Mouse (Mus musculus) c-Kit-positive CD71-positive TER-119-negative erythroid progenitor cells, embryonic 14.5 days (primary cell): ENCODE measurements at regions not wholly inside any gene's neighbourhood (a gene's known extent, or its start where the extent isn't known, plus 50 kb on each side); places are given as distances from the start of the nearest gene placed in this dataset.

Source experiments
- DNase-seq: peaks from one replicate; pipeline ENCODE4 v3.0.0-alpha.2; 2013; ENCODE audit warnings: low read depth

DNA sequence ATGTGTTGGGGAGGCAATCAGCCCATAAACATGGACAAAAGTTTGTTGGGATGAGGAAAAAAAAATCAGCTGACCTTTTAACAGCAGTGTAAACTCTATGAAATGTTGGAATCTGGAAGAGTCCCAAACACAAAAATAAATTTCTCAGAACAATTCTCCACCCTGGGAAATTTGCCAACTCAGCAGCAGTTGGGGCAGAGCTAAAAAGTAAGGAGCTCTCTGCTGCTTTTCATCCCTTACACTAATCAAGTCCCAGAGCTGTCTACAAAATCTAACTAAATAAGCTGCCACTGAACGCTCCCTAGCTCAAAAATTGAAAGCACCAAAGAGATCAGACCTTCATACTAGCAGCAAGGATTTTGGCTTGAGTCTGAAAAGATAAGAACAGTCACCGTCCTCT is 176.6 kb upstream of the Egflam start:
- no peak for DNase-seq

DNA sequence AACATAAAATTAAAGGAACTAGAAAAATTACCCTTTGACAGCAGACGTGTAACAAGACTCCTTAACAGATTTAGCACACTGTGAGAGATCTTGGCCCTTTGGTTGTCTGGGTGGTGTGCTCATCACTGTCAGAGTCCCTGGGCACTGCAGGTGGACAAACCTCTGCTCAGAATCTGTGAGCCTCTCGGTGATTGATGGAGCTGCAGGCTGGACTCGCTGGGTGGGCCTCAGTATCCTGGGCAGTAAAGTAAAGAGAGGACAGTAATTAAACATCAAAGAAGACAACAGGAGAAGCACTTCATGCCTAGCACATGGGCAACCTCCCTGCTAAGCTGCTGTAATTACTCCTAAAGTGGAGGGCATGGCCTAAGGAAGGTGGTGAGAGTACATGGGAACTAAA is 180.2 kb upstream of the Egflam start:
- DNase-seq, result no peak

DNA sequence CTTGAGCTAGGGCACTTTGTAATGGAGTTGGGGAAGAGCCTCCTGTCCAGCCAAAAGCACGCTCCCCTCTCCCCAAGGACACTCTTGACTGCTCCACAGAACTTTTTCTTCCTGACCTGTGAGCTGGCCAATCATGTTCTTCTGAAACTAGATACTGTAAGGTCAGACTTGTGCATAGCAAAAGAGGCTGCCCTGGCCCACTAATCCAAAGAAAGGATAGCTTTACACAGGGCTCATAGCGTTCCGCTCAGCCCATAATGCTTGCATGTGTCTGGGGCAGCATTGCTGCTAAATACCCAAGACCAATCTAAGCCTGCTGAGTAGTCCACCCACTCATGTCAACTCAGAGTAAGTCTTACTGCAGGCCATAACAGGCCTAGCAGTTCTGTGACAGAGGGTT is 189.0 kb upstream of the Egflam start:
- DNase-seq, result no peak

DNA sequence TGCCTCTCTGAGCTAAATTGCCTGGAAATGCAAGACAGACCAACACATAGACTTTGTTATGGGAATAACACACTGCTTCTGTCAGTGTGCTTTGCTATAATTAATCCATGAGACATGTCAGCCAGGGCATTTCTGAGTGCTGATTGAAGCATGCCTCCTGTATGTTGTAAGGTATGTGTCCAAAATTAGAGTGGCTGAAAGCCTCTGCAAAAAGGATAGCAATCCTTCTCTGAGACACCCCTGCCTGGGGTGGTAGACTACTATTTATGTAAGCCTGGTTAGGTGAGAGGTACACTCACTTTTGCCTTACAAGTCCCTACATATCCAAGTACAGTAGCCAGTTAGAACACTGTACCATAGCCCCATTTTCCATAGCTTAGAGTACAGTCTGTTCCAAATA is 193.3 kb upstream of the Egflam start:
- DNase-seq, result no peak

DNA sequence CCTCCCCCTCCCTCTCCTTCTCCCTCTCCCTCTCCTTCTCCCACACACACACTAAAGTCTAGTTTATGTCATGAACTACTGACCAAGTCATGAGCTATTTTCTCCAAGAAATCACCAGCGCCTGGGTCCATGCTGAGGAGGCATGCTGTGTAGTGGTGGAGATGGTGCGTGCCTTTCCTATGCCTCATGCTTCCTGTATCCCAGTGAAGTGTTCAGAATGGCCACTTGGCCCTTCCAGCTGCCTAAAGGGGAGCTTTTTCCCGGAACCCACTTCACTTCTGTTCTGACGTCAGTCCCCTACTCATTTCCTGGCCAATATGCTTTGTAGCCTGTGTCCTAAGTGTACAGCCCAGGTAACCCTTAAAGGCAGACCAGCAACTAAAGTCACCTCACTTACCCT is 199.1 kb upstream of the Egflam start:
- no peak for DNase-seq

DNA sequence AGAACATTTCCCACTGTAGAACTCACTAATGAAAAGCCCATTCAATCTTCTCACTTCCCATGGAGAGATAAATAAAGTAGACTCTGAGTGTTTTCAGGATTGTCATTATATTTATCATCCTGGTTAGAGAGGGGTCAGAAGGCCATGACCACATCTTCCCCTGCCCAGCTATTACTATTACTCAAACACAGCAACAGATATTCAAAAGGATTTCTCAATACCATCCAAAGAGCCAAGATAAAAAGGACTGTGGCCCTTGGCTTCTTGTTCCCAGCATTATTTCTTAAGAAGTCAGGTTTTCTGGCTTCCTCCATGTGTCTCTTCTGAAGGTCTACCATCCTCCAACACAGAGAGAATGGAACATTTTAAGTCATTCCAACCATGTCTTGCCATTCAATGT is 199.6 kb upstream of the Egflam start:
- no peak for DNase-seq

DNA sequence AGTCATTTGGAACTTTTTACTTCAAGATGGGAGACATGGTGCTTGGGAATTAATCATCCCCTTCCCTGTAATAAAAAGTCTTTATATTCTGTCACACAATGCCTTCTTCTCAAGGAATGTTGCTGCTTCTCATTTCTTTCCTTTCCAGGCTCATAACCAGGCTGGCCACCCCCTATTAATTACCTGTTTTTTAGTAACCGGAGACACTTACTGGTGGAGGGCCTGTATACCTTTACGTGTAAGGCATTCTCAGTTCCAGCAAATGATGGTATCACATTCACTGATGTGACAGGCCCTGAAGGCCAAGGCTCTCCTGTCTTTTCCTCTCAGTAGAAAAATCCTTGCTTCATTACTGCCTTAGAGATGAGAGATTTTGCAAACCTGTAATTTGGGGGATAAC is 203.3 kb upstream of the Egflam start:
- no peak for DNase-seq

DNA sequence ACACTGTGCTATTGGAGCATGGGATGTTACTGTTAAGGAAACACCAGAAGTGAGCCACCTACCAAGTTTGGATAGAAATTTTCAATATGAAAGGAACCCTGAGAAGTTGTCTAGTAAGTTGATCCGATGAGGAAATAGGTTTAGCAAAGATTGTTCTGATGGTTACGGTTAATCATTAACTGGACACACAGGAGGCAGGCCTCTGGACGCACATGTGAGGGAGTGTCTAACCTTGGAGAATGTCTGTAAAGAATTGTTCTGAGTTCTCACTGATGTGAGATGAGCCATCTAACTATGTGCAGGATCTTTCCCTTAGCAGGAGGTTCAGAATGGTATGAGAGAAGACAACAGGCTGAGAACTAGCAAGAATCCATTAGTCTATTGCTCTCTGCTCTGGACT is 205.8 kb upstream of the Gdnf start:
- no peak for DNase-seq

DNA sequence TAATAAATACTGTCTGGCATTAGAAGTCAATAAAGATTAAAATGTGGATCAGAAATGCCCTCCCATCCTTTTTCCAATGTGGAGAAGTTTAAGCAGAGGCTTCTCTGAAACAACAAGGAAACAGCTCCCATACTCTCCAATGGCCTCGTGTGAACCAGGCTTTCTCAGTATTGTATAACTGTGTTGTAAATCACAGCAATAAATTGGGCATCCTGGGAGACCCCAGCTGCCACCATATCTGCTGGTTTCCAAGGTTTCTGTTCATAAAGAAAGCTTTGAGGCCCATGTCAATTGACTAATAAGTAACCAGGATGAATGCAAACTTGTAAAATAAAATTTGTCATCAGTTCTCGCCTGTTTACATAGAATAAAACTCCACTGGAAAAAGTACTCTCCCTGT is 192.7 kb upstream of the Gdnf start:
- no peak for DNase-seq

DNA sequence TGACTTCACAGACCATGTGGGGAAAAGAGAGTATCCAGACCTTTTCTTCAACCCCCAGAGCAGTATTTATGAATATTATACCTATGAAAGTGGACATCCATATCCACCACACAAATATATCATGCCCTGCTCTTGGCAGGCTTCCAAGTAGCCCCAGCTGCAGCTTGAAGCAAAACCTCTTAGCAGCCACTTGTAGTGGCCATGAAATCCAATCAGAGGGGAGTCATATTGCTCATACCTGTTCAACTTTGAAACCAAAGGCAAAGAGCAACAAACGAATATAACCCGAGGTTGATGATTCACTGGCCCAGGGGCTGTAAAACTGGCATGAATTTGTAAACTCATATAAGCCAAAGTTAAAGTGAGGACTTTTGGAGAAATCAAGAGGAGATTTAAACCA is 187.6 kb upstream of the Gdnf start:
- DNase-seq, result no peak

DNA sequence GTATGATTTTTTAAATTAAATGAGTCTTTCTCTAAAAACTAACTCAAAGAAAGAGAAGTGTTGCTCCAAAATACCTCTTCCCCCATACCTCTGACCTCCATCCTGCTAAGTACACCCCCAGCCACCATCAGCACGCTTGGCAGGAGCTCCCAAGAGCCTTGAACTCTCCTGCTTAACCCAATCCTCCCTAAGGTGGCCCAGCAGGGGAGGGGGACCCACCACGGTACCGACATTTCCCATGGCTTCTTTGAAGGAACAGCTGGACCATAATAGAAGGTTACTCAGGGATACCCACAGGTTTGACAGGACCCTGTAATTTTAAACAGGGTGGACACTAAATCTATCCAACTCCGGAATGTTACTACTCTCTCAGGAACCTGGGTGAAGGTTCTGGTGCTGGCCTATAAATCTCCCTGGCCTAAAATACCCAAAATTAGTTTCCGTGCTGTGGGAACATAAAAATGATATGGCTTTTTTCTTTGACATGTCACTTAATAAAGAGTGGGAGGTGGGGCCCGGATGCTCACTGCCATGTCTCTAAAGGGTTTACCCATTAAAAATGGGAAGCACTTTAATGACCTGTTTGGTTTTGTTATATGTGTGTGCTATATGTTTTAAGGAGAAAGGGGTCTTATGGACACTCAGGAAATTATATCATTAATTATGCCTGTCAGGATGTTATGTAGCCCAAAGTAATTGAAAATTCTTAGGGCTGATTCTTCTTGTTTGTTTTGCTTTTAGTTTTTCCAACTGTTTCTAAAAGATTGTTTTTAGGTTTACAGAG is 185.8 kb upstream of the Gdnf start:
- DNase-seq, result no peak

DNA sequence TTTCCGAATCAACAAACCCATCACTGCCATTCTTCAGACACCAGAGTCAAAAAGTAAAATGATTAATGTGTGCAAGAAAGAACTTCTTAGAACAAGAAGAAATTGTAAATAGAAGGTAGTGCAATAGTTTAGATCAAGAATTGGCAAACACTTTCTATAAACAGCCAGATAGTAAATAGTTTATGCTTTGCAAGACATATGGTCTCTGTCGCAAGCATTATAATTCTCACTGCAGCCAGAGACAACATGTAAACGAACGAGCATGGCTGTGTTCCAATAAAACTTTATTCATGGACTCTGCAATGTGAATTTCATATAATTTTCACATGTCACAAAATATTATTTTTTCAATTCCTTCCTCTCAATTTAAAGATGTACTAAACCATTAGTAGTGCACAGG is 180.8 kb upstream of the Gdnf start:
- DNase-seq, result no peak

DNA sequence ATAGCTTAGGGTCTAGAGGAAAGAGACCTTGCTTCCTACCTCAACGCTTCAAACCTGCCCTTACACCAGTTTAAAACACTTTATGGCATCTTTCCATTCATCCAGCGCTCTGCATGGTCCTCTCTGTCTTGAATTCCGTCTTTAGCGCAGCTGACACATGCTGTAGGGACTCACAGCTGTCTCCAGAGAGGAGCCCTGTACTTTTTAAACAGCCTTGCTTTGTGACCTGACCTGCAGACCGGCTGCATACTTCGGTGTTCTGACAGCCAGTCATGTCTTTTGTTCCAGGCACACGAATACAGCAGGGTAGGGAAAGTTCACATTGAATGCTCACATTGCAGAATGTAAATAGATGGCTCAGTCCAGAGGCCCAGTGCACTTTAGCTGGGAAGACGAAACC is 175.4 kb upstream of the Gdnf start:
- DNase-seq, result no peak

DNA sequence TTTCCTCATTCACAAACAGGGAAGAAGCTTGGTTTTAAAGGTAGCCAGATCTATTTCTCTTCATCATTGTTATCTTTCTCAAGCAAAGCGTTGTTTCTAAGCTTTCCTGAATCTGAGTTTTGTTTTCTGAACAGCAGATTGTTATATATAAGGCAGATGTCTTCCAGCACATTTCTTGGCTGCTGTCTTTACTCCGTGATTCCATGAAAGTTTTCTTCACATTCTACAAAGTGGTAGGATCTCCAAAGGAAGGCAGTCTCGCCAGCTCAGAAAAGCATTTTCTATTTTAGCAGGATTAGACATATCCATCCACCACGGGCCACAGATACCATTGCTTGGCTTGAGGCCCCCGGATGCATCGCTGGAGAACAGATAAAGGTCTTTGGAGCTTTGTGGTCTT is 171.2 kb upstream of the Gdnf start:
- DNase-seq, result no peak

DNA sequence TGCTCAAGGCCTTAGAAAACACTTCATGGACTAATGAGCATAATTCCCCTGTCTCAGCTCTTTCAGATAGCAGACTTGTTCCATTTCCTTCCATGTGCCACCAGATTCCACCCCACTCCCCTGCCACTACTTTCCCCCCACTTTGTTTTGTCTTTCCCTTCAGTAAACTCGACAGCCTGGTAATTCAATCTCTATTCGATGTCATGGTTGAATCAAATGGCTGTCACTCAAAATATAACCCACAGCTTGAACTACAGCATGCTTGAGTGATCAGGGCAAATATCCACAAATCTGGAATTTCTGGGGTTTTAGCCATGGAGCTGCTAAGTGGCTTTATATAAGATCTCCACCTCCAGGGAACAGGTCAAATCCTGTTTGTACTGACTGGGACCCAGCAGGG is 168.6 kb upstream of the Gdnf start:
- DNase-seq, result no peak

DNA sequence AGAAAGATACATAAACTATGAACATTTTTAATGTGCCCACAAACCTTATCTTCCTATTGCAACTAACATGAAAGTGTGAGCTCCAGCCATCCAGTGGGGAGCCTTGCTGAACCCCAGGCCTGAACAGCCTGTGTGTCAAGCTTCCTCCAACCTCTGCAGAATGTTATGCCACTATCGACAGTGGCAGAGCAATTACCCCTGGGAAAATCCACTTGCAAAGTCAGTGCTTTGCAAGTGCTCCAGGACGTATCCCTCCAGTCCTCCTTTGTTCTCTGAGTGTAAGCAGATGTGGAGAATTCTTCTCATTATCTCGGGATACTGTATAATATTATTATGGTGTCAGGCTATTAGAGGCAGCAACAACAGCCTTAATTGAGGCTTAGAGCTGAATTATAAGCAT is 159.9 kb upstream of the Gdnf start:
- no peak for DNase-seq

DNA sequence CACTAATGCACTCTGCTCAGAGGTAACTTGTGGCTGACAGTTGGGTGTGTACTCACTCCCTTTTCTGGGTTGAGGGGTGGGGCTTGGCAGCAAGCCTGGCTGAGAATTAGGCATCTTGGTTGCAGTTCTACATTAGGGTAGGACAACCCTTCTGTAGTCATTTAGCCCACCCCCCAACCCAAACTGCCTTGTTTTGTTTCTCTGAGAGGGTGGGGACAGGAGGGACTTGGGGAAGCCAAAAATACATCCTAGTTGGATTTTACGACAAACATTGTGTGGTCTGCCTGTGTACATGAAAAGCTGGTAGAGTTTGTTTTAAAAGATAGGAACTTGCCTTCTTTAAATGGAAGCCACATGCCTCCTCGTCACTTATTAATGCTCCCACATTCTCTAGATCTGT is 146.8 kb upstream of the Gdnf start:
- no peak for DNase-seq

DNA sequence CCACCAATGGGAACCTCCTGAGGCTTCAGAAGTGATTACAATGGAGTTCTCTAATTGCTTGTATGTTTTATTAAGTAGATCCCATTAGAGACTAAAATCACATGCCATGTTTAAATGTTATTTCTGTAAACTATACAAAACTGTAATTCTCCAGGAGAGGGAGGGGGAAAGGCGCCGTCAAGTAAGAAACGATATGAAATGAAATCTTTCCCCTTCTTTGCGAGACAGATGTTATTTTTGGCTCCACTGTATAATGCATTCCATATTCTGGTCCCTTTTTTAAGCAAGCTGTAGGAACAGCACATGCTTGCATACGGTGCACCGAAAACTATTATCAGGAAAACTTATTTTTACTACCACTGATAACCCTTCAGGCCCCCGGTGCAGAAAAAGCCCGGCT is 141.0 kb upstream of the Gdnf start:
- DNase-seq, result no peak

DNA sequence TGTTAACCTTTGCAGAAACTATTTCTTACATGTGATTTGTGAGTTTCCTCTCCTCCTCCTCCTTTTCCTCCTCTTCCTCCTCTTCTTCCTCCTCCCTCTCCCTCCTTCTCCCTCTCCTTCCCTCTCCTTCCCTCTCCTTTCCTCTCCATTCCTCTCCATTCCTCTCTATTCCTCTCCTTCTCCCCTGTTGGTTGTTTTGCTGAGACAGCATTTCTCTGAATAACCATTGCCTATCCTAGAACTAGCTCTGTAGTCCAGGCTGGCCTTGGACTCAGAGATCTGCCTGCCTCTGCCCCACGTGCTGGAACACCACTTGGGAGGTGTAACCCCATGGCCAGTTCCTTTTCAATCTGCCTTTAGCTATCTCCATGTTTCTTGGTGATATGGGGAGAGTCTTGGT is 133.7 kb upstream of the Gdnf start:
- no peak for DNase-seq

DNA sequence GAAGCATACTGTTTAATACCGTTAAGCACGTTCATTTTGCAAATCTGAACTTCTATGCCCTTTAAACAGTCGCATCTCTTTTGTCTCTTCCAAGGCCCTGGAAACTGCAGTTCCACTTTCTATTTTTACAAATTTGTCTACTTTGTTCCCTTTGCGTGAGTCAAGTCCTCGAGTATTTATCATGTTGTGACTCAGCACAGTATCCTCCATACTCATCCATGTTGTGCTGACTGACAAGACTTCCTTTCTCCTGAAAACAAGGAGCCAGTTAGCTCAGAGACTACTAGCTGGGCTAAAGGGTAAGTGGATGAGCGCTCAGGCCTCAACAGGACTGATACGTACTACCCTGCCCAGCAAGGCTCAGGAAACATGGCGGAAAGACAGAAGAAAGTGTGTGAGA is 131.9 kb upstream of the Gdnf start:
- no peak for DNase-seq

DNA sequence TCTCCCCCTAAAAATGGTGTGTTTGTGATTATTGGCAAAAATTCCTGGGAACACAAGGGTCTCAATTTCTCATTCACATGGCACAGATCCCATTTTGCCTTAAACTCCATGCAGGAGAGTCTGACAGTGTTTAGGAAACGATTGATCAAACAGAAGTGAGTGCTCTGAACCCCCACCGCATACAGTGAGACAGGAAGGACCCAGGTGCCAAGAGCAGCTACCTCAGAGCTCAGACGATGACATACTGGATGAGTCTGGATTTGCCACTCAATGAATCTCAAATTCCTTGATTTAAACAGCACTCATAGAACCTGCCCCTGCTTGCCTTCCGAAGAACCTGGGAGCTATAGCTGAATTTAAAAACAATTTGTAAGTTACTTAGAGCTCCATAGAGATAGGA is 129.6 kb upstream of the Gdnf start:
- DNase-seq, result no peak

DNA sequence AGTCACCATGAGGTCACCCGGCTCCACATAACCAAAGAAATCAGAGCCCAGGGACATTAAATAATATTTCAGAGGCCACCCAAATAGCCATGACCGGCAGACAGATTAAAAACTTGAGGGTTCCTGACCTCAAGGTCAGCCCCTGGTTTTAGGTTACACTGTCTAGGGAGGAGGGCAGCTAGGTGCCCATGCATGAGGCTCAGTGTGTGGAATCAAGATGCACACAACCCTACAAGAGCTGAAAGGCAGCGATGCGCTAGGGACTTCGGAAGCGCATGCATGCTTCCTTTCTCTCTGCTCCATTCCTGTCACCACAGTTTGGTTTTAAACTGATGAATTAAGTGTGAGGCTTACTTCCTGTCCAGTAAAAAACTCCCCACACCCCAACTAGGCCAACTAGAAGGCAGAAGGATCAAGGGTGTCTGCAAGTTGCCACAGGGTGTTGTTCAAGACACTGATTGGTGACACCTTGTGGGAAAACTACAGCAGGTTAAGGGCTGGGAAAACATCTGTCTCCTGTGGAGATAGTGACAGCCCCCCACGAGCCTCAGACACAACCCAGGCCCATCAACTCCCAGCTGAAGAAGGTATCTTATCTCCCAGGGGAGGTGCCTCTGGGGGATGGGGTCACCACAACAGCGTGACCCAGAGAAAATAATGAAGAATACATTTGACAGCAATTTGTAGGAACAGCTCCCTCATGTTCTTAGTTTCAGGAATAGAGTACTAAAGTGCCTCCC is 127.2 kb upstream of the Gdnf start:
- DNase-seq, result no peak

DNA sequence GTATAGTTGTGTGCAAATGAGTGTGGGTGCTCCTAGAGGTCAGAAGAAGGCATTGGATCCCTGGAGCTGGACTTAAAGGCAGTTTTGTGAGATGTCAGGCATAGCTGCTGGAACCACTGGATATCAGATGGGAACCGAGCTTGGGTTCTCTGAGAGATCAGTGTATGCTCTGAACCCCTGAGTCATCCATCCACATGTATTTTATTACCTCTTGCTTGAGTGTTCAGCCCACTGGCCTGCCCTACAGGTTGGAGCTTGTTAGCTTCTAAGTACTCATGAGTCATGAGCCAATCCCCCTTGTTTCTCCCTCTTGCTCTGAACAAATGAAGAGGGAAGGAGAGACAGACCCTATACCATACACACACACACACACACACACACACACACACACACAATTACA is 119.4 kb upstream of the Gdnf start:
- DNase-seq, result no peak

DNA sequence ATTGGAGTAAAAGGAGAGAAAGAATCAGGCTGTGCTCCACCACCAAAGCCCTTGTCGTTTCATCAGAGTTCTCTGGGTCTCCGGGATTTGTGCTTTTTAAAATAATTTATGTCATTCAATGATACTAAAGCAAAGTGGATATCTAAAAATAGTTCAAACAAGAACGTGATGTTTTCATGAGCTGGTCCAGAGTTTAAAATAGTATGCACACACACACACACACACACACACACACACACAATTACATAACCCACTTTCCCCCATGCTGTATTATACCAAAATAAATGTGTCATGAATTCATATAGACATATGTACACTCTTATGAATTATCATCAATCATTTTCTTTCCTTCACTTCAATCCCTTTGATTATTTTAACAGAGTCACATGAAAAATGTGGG is 118.5 kb upstream of the Gdnf start:
- no peak for DNase-seq
